Mouse (Mus musculus) G1E (cell line): ENCODE measurements at regions not wholly inside any gene's neighbourhood (a gene's known extent, or its start where the extent isn't known, plus 50 kb on each side); places are given as distances from the start of the nearest gene placed in this dataset.

Source experiments
- ATAC-seq: 2 replicates; pipeline ENCODE4 v1.8.0; 2016; ENCODE audit warnings: mild to moderate bottlenecking; ENCODE audit not compliant: insufficient number of reproducible peaks, poor library complexity, low FRiP score, severe bottlenecking; ENCODE audit errors: extremely low read depth
- DNase-seq: peaks from one replicate; pipeline ENCODE4 v3.0.0; 2012; ENCODE audit warnings: low spot score
- H3K27me3 ChIP-seq: 2 replicates; pipeline ENCODE4 v1.6.1; 2012; ENCODE audit warnings: mild to moderate bottlenecking, low read length, inconsistent platforms; ENCODE audit not compliant: insufficient read depth
- H3K36me3 ChIP-seq: replicated peaks from 2 replicates; pipeline ENCODE3; 2012; ENCODE audit warnings: mild to moderate bottlenecking, inconsistent platforms
- H3K4me1 ChIP-seq: 2 replicates; pipeline ENCODE4 v1.6.1; 2012; ENCODE audit warnings: low read depth, low read length, inconsistent platforms, mixed read lengths; ENCODE audit not compliant: insufficient read depth
- H3K4me3 ChIP-seq: 2 replicates; pipeline ENCODE4 v1.5.1; 2012; ENCODE audit warnings: low read depth, mild to moderate bottlenecking, inconsistent platforms, low read length, moderate library complexity, mixed read lengths
- H3K9me3 ChIP-seq: replicated peaks from 2 replicates; pipeline ENCODE4 v1.6.1; 2012; ENCODE audit warnings: inconsistent platforms
- CTCF ChIP-seq: IDR thresholded peaks from 2 replicates; pipeline ENCODE4 v1.5.1; 2012; ENCODE audit warnings: low read depth, low read length, inconsistent platforms, mixed read lengths
- GATA1 ChIP-seq: IDR thresholded peaks from 2 replicates; pipeline ENCODE4 v1.6.1; 2012; ENCODE audit warnings: borderline replicate concordance, low read length, inconsistent platforms, mixed read lengths
- GATA2 ChIP-seq: IDR thresholded peaks from 2 replicates; pipeline ENCODE4 v1.6.1; 2012; ENCODE audit warnings: low read depth, low read length, inconsistent platforms, borderline replicate concordance
- POLR2AphosphoS5 ChIP-seq: IDR thresholded peaks from 2 replicates; pipeline ENCODE4 v1.6.1; 2012; ENCODE audit warnings: low read depth, low read length, inconsistent platforms; ENCODE audit not compliant: insufficient replicate concordance
- TAL1 ChIP-seq: conservative IDR thresholded peaks from 2 replicates; pipeline ENCODE4 v1.6.1; 2012; ENCODE audit warnings: low read depth, low read length, inconsistent platforms, mixed read lengths

GRCm38 (mm10) chr4:64500635-64501395 is 454.0 kb upstream of the Tnc start:
- no peaks in the 10 kb centered on the region for H3K4me1 ChIP-seq
- H3K9me3 ChIP-seq, result 0 out of 2 replicates have a peak, but pooled peaks cover 2% of the 10 kb centered on the region
- no peaks in the 10 kb centered on the region for H3K27me3 ChIP-seq
- DNase-seq, result no peak
- ATAC-seq, result no peak
- TF ChIP-seq POLR2AphosphoS5 (no peak), CTCF (no peak), GATA2 (no peak), GATA1 (no peak), TAL1 (no peak)
- H3K4me3 ChIP-seq, result no peak overlapping the region
- H3K36me3 ChIP-seq, result no peaks in the 10 kb centered on the region

- DNase-seq (no peak), ATAC-seq (no peak)
- no peaks in the 10 kb centered on the region for H3K27me3 ChIP-seq
- no peaks in the 10 kb centered on the region for H3K4me1 ChIP-seq
- no peak for TF ChIP-seq CTCF
- TF ChIP-seq GATA2, result no peak
- no peak for TF ChIP-seq POLR2AphosphoS5
- TF ChIP-seq GATA1, result no peak
- no peak for TF ChIP-seq TAL1
- no peaks in the 10 kb centered on the region for H3K9me3 ChIP-seq
- no peak overlapping the region for H3K4me3 ChIP-seq
- no peaks in the 10 kb centered on the region for H3K36me3 ChIP-seq
Observed at GRCm38 (mm10) chr4:64521883-64522282, 475.1 kb upstream of the Tnc start.

GRCm38 (mm10) chr4:64527724-64528332 is 481.0 kb upstream of the Tnc start:
- Histone ChIP-seq H3K4me1 (no peaks in the 10 kb centered on the region), H3K36me3 (no peaks in the 10 kb centered on the region), H3K4me3 (no peak overlapping the region), H3K9me3 (no peaks in the 10 kb centered on the region; the same call in 1 of the 2 replicates), H3K27me3 (no peaks in the 10 kb centered on the region)
- ATAC-seq, result no peak
- TF ChIP-seq GATA1, result no peak
- TF ChIP-seq POLR2AphosphoS5, result no peak
- no peak for TF ChIP-seq CTCF
- no peak for TF ChIP-seq GATA2
- TF ChIP-seq TAL1, result no peak
- DNase-seq, result no peak

GRCm38 (mm10) chr4:64530585-64530984 is 483.8 kb upstream of the Tnc start:
- no peaks in the 10 kb centered on the region for H3K4me1 ChIP-seq
- ATAC-seq (no peak), DNase-seq (no peak)
- no peaks in the 10 kb centered on the region for H3K27me3 ChIP-seq
- no peaks in the 10 kb centered on the region; the same call in 1 of the 2 replicates for H3K9me3 ChIP-seq
- no peaks in the 10 kb centered on the region for H3K36me3 ChIP-seq
- TF ChIP-seq POLR2AphosphoS5, result no peak
- TF ChIP-seq GATA1, result no peak
- no peak for TF ChIP-seq GATA2
- no peak for TF ChIP-seq TAL1
- no peak for TF ChIP-seq CTCF
- H3K4me3 ChIP-seq, result no peak overlapping the region

- Histone ChIP-seq H3K36me3 (no peaks in the 10 kb centered on the region), H3K4me1 (no peaks in the 10 kb centered on the region), H3K9me3 (peaks cover 2% of the 10 kb centered on the region; the same call in 1 of the 2 replicates), H3K4me3 (no peak overlapping the region), H3K27me3 (no peaks in the 10 kb centered on the region)
- no peak for ATAC-seq
- DNase-seq, result no peak
- TF ChIP-seq POLR2AphosphoS5, result no peak
- TF ChIP-seq CTCF, result no peak
- TF ChIP-seq TAL1, result no peak
- TF ChIP-seq GATA1, result no peak
- TF ChIP-seq GATA2, result no peak
Observed at GRCm38 (mm10) chr4:64533019-64533418, 486.2 kb upstream of the Tnc start.

GRCm38 (mm10) chr4:64535554-64536253 is 488.9 kb upstream of the Tnc start:
- DNase-seq (no peak), ATAC-seq (no peak)
- Histone ChIP-seq H3K9me3 (0 out of 2 replicates have a peak, but pooled peaks cover 2% of the 10 kb centered on the region), H3K4me3 (no peak overlapping the region), H3K4me1 (no peaks in the 10 kb centered on the region), H3K27me3 (no peaks in the 10 kb centered on the region), H3K36me3 (no peaks in the 10 kb centered on the region)
- no peak for TF ChIP-seq TAL1
- no peak for TF ChIP-seq CTCF
- TF ChIP-seq GATA1, result no peak
- TF ChIP-seq POLR2AphosphoS5, result no peak
- no peak for TF ChIP-seq GATA2
